Mouse (Mus musculus) neural tube, embryonic 11.5 days (tissue): ENCODE results near the gene Acap1. TPM values are rescaled to one million over a fixed set of nuclear protein-coding genes. Genes with fewer than 3 reads are reported as not detected.
A peak's percentile ranks its signal among the peaks of the same experiment; 100 is the strongest.

ENCODE experiments used
- ATAC-seq: fragments of 200-750 bp; cut with Nextera tagmentation; 2 replicates; pipeline ENCODE4 v1.8.0; 2017; ENCODE audit warnings: moderate number of reproducible peaks, mild to moderate bottlenecking, moderate TSS enrichment, moderate library complexity; ENCODE audit not compliant: insufficient read depth, low FRiP score, low TSS enrichment
- DNase-seq: peaks from one replicate; pipeline ENCODE4 v3.0.0-alpha.2; 2015; ENCODE audit warnings: low spot score
- H3K27ac ChIP-seq: fragments of 300-500 bp; sonication (generic); 2 replicates; pipeline ENCODE4 v1.5.1; 2014; ENCODE audit warnings: low read depth, mild to moderate bottlenecking, low read length
- H3K27me3 ChIP-seq: fragments of 300-500 bp; sonication (generic); 2 replicates; pipeline ENCODE4 v1.6.1; 2014; ENCODE audit warnings: mild to moderate bottlenecking, low read length, mixed read lengths; ENCODE audit not compliant: control insufficient read depth, insufficient read depth
- H3K36me3 ChIP-seq: fragments of 300-500 bp; sonication (generic); 2 replicates; pipeline ENCODE4 v1.6.1; 2014; ENCODE audit warnings: mild to moderate bottlenecking, low read length, moderate library complexity, mixed read lengths; ENCODE audit not compliant: control insufficient read depth, insufficient read depth
- H3K4me1 ChIP-seq: fragments of 300-500 bp; sonication (generic); 2 replicates; pipeline ENCODE4 v1.6.1; 2014; ENCODE audit warnings: low read length, mixed read lengths; ENCODE audit not compliant: control insufficient read depth, insufficient read depth
- H3K4me2 ChIP-seq: fragments of 300-500 bp; sonication (generic); 2 replicates; pipeline ENCODE4 v1.6.1; 2014; ENCODE audit warnings: low read depth, mild to moderate bottlenecking, moderate library complexity
- H3K4me3 ChIP-seq: fragments of 300-500 bp; sonication (generic); 2 replicates; pipeline ENCODE4 v1.5.1; 2014; ENCODE audit warnings: low read depth, low read length
- H3K9ac ChIP-seq: fragments of 300-500 bp; sonication (generic); 2 replicates; pipeline ENCODE4 v1.6.1; 2014; ENCODE audit warnings: mild to moderate bottlenecking, low read length
- H3K9me3 ChIP-seq: fragments of 300-500 bp; sonication (generic); 2 replicates; pipeline ENCODE4 v1.6.1; 2016; ENCODE audit warnings: low read length; ENCODE audit not compliant: control insufficient read depth
- WGBS: fragments of 180-500 bp; shearing (Covaris S2); extraction: QIAGEN DNeasy Blood & Tissue Kit; methylation state at CpG from one replicate; pipeline ENCODE4 v1.1.7; 2014; 5-methylcytosine and 5-hydroxymethylcytosine counted together
- polyA plus RNA-seq: library from polyadenylated mRNA; unstranded; fragments of >200 nt; fragmentation: Nextera tagmentation; extraction: Ambion mirVana; gene quantifications from 2 replicates; pipeline ENCODE4 v1.2.1, GENCODE M21; 2014

The Acap1 gene
- polyA plus RNA-seq, 1 experiment from 2014 or later: 0.53 TPM

DNA sequence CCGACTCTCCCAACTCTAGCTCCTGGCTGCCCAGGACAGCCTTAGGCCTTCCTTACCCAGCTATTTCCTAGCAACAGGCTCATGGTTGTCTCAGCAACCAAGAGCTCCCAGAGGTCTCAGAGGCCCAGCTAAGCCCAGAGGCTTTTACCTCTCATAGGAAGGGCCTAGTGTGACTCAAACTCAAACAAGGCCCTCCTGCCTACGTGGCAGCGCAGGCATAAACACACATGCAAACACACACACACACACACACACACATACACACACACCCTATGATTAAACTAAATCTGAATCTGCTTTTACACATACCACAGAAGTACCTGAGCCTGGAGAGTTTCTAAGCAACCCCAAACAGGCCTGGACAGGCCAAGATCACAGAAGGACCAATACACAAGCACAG lies 16.9 kb downstream of the Acap1 start:
- no peak overlapping the region for H3K4me3 ChIP-seq
- no peak overlapping the region for H3K27ac ChIP-seq
- ATAC-seq (no peak), DNase-seq (no peak)
- no peaks in the 10 kb centered on the region for H3K9me3 ChIP-seq
- WGBS: 91% methylated on average over 3 of the region's 3 CpGs
- H3K27me3 ChIP-seq: no peaks in the 10 kb centered on the region
- no peak overlapping the region for H3K9ac ChIP-seq
- no peaks in the 10 kb centered on the region for H3K36me3 ChIP-seq
- peaks cover 13% of the 10 kb centered on the region for H3K4me1 ChIP-seq
- H3K4me2 ChIP-seq: no peak overlapping the region; the same call in 1 of the 2 replicates

DNA sequence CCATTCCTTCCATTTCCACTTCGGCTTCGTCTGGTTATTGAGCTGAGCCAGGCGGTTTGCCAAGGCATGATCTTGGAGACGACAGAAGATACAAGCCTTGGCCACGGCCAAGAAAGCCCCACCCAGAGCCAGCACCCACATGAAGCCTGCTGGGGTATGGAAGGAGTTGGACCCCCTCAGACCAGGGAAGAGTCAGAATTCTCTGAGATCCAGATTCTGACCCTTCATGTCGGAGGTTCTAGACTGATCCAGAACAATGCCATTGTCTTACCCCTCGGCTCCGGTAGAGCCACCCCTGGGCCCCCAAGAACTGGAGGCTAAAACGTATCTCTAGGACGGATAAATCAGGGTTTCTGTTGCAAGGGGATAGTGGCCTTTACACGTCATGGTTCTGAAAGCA lies 17.5 kb downstream of the Acap1 start, which contains the start of gene Tmem95:
TSS of gene Tmem95 (minus strand) at position 141 of the 400 bp plus-strand sequence.
- Histone ChIP-seq H3K36me3 (no peaks in the 10 kb centered on the region), H3K27me3 (no peaks in the 10 kb centered on the region), H3K9me3 (no peaks in the 10 kb centered on the region), H3K4me3 (no peak within 1 kb of the TSS), H3K27ac (no peak within 1 kb of the TSS), H3K4me2 (peak within 1 kb of the TSS; percentile 3), H3K4me1 (peaks cover 13% of the 10 kb centered on the region), H3K9ac (no peak within 1 kb of the TSS)
- no peak for DNase-seq
- whole genome bisulfite sequencing: 94% methylated on average over 11 of the region's 11 CpGs
- no peak for ATAC-seq

GRCm38 (mm10) chr11:69876867-69877266 lies 18.5 kb downstream of the Acap1 start:
- DNase-seq: peak; percentile 85
- H3K27me3 ChIP-seq: no peaks in the 10 kb centered on the region
- no peaks in the 10 kb centered on the region for H3K36me3 ChIP-seq
- 3% methylated on average over 12 of the region's 12 CpGs for WGBS
- H3K27ac ChIP-seq: no peak overlapping the region
- peaks cover 13% of the 10 kb centered on the region for H3K4me1 ChIP-seq
- ATAC-seq: 0 out of 2 replicates have a peak, but pooled peaks have one; percentile 40
- H3K9me3 ChIP-seq: no peaks in the 10 kb centered on the region
- no peak overlapping the region for H3K9ac ChIP-seq
- no peak overlapping the region for H3K4me3 ChIP-seq
- peak overlapping the region; percentile 3; the same call in 1 of the 2 replicates for H3K4me2 ChIP-seq

DNA sequence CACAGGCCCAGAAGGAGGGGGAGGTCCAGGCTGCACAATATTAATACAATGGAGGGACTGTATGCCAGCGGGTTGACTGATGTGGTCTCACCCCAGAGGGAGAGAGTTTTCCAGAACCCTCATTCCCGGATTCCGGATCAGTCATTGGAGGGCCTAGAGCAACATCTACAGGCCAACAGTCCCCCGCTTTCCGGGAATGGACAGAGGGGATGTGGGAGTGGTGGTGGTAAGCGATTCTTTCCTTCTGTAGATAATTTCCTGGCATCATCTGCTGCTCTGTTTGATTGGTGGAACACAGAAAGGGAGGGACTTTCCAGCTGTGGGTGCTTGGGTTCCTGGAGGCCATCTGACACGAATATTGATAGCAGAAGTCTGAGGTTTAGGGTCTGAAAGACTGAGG lies 19.2 kb downstream of the Acap1 start:
- peaks cover 9% of the 10 kb centered on the region for H3K4me1 ChIP-seq
- no peak overlapping the region for H3K27ac ChIP-seq
- H3K4me2 ChIP-seq: no peak overlapping the region
- ATAC-seq: no peak
- no peaks in the 10 kb centered on the region for H3K36me3 ChIP-seq
- no peak overlapping the region for H3K4me3 ChIP-seq
- H3K9me3 ChIP-seq: no peaks in the 10 kb centered on the region
- no peak overlapping the region for H3K9ac ChIP-seq
- DNase-seq: no peak
- H3K27me3 ChIP-seq: no peaks in the 10 kb centered on the region
- 66% methylated on average over 7 of the region's 7 CpGs for WGBS

GRCm38 (mm10) chr11:69872451-69872850 lies 22.9 kb downstream of the Acap1 start:
- ATAC-seq: no peak
- Histone ChIP-seq H3K4me3 (no peak overlapping the region), H3K9ac (no peak overlapping the region), H3K36me3 (no peaks in the 10 kb centered on the region), H3K4me2 (no peak overlapping the region), H3K9me3 (no peaks in the 10 kb centered on the region), H3K27me3 (no peaks in the 10 kb centered on the region), H3K27ac (no peak overlapping the region), H3K4me1 (no peaks in the 10 kb centered on the region)
- WGBS: 72% methylated on average over 4 of the region's 4 CpGs
- no peak for DNase-seq

DNA sequence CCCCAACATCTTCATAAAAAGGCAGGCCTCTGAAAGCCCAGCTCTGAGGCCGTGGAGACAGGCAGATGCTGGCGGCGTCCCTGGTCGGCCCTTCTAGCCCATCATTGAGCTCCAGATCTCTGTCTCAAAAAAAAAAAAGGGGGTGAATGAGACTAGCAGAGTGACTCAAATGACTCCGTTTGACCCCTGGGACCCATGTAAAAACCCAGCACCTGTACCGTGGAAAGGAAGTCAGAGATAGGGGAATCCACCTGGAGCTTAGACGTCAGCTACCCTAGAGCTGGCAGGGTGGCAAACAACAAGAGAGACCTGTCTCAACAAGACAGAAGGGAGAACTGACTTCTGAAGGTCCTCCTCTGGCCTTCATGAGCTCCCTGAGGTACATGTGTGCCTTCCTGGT lies 23.5 kb downstream of the Acap1 start:
- Histone ChIP-seq H3K27ac (no peak overlapping the region), H3K4me1 (no peaks in the 10 kb centered on the region), H3K9ac (no peak overlapping the region), H3K4me3 (no peak overlapping the region), H3K27me3 (no peaks in the 10 kb centered on the region), H3K36me3 (no peaks in the 10 kb centered on the region), H3K4me2 (no peak overlapping the region), H3K9me3 (no peaks in the 10 kb centered on the region)
- ATAC-seq (no peak), DNase-seq (no peak)
- WGBS: 84% methylated on average over 7 of the region's 7 CpGs

DNA sequence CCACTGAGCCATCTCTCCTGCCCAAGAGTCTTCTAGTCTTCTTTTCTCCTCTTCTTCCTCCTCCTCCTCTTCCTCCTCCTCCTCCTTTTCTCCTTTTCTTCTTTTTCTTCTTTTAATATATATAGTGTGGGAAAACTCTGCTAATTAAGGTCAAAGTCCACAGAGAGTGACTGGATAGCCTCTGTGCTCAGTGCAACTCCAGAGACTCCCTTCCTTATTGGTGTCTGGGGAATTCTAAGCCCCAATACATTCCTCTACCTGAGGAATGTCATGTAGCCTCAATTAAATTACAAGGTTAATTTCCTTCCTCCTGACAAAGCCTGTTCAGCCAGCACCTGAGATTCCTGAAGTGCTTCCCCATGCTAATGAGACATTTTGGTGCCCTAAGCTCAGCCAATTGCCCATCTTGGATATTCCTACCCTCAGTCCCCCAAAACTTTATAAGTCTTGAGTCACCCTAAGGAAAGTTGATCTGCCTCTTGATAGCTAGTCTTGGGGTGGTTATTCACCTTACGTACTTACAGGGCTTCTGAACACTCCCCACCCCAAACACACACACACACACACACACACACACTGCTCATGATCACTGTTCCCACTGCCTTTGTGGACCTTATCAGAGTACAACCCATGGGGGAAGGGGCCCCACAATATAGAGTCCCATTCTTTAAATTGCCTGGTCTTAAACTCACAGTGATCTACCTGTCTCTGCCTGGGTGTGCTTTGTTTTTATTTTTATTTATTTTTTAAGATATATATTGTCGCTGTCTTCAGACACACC lies 24.9 kb downstream of the Acap1 start:
- no peak for ATAC-seq
- WGBS: 94% methylated on average over 2 of the region's 2 CpGs

DNA sequence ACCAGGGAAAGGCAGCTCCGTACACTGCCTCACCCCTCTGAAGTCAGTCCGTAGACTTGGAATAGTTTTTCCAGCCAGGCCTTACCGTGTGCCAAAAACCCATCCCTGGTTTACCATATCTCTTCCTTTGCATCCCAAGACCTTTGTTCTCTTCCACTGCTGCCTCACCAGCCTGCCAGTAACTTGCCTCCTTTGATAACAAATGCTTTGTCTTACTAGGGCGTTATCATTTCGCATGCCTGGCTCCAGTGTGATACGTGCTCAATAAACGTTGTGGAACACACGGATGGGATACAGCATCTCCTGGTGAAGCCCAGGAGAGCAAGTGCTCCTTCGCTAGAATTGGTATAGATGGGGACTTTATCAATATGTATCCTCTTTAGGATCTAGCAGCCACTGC lies 28.0 kb downstream of the Acap1 start:
- Histone ChIP-seq H3K4me3 (no peak overlapping the region), H3K9me3 (no peaks in the 10 kb centered on the region), H3K27ac (no peak overlapping the region), H3K4me2 (no peak overlapping the region), H3K4me1 (no peaks in the 10 kb centered on the region), H3K36me3 (no peaks in the 10 kb centered on the region), H3K27me3 (no peaks in the 10 kb centered on the region), H3K9ac (no peak overlapping the region)
- no peak for DNase-seq
- ATAC-seq: no peak
- 73% methylated on average over 9 of the region's 9 CpGs for WGBS

More for the DNA sequence above, 24.9 kb downstream of the Acap1 start:
- no peaks in the 10 kb centered on the region for H3K9me3 ChIP-seq
- no peak overlapping the region for H3K4me2 ChIP-seq
- no peak overlapping the region for H3K9ac ChIP-seq
- H3K27me3 ChIP-seq: no peaks in the 10 kb centered on the region
- DNase-seq: no peak
- H3K36me3 ChIP-seq: no peaks in the 10 kb centered on the region
- no peaks in the 10 kb centered on the region for H3K4me1 ChIP-seq
- no peak overlapping the region for H3K27ac ChIP-seq
- H3K4me3 ChIP-seq: no peak overlapping the region

- WGBS: 87% methylated on average over 9 of the region's 9 CpGs
These were observed 29.8 kb downstream of the Acap1 start for GRCm38 (mm10) chr11:69865561-69865960.

More at GRCm38 (mm10) chr11:69865561-69865960, 29.8 kb downstream of the Acap1 start:
- no peak overlapping the region for H3K9ac ChIP-seq
- no peaks in the 10 kb centered on the region for H3K27me3 ChIP-seq
- DNase-seq (no peak), ATAC-seq (no peak)
- H3K4me2 ChIP-seq: no peak overlapping the region
- H3K4me3 ChIP-seq: no peak overlapping the region
- H3K9me3 ChIP-seq: no peaks in the 10 kb centered on the region
- H3K4me1 ChIP-seq: no peaks in the 10 kb centered on the region
- H3K27ac ChIP-seq: no peak overlapping the region
- no peaks in the 10 kb centered on the region for H3K36me3 ChIP-seq
